In genomic region chr8:107251481-107252104, GRCm38 (mm10) we compare ENCODE assay signal across 29 mouse cellular contexts. TPM values are rescaled to one million over a fixed set of nuclear protein-coding genes. Genes with fewer than 3 reads are reported as not detected.
A peak's percentile ranks its signal among the peaks of the same experiment; 100 is the strongest.
DNase-seq lines count a peak whose midpoint lies in the region; ATAC-seq and TF ChIP-seq lines count a peak whose summit lies in the region.
"Had no signal": no experiment of that assay in that cellular context is flagged by ENCODE, and none has a peak within 500 bp of the region (broad histone marks: within the 10 kb centered on the region; RNA-seq: fewer than 3 reads in every experiment).

No protein-coding gene starts in this region.

- TF ChIP-seq POLR2A in lung, adult 2 months (IDR thresholded peaks at IDR 0.05; ENCODE audit: borderline replicate concordance, extremely low read depth, low read depth, low read length): no peak

- H3K27ac ChIP-seq in intestine, embryonic 16.5 days (ENCODE audit: low read length): no peak overlapping the region
- no peak overlapping the region for H3K27ac ChIP-seq in intestine, embryonic 15.5 days
- 0 out of 2 replicates have a peak overlapping the region, but pooled peaks have one; percentile 51 for H3K27ac ChIP-seq in lung, postnatal 0 days (ENCODE audit: low read length)
- H3K27ac ChIP-seq: forebrain, embryonic 13.5 days; hindbrain, embryonic 10.5 days; hindbrain, embryonic 15.5 days; limb, embryonic 12.5 days; liver, embryonic 12.5 days; midbrain, embryonic 10.5 days had no signal

- ATAC-seq in intestine, embryonic 16.5 days: peak; percentile 25; the same call in 1 of the 2 replicates
- ATAC-seq in intestine, embryonic 15.5 days: no peak
- no peak; the same call in 1 of the 2 replicates for ATAC-seq in lung, postnatal 0 days
- ATAC-seq: forebrain, embryonic 13.5 days; inflammation-experienced regulatory T-cells, adult 6 months; liver, embryonic 12.5 days; liver, postnatal 0 days; midbrain, embryonic 16.5 days; Patski had no signal

- 66% methylated on average over 5 of the region's 5 CpGs for WGBS in intestine, embryonic 16.5 days
- 63% methylated on average over 5 of the region's 5 CpGs for WGBS in intestine, embryonic 15.5 days
- 61% methylated on average over 5 of the region's 5 CpGs for WGBS in lung, postnatal 0 days
- 70% methylated on average over 5 of the region's 5 CpGs for WGBS in lung, adult 2 months

- no peak for TF ChIP-seq EP300 in lung, postnatal 0 days (IDR thresholded peaks at IDR 0.05)

- no peak overlapping the region for H3K4me3 ChIP-seq in intestine, embryonic 16.5 days (ENCODE audit: low read length)
- H3K4me3 ChIP-seq in intestine, embryonic 15.5 days (replicated peaks): no peak overlapping the region
- no peak overlapping the region for H3K4me3 ChIP-seq in lung, postnatal 0 days (ENCODE audit: low read depth, low read length)
- no peak overlapping the region for H3K4me3 ChIP-seq in lung, adult 2 months (replicated peaks; ENCODE audit: extremely low read depth, low read depth, low read length)
- H3K4me3 ChIP-seq: forebrain, embryonic 13.5 days; hindbrain, embryonic 10.5 days; hindbrain, embryonic 15.5 days; limb, embryonic 12.5 days; liver, embryonic 12.5 days; midbrain, embryonic 10.5 days had no signal

- no peaks in the 10 kb centered on the region for H3K36me3 ChIP-seq in intestine, embryonic 16.5 days (ENCODE audit: control insufficient read depth, insufficient read depth, low read length)
- no peaks in the 10 kb centered on the region for H3K36me3 ChIP-seq in intestine, embryonic 15.5 days
- no peaks in the 10 kb centered on the region for H3K36me3 ChIP-seq in lung, postnatal 0 days (ENCODE audit: insufficient read depth, low read length)
- H3K36me3 ChIP-seq: G1E; hindbrain, embryonic 10.5 days; hindbrain, embryonic 15.5 days; limb, embryonic 12.5 days; liver, embryonic 12.5 days; midbrain, embryonic 10.5 days had no signal

- intact Hi-C loops in heart, postnatal 36 days (cut with DNase I): loop anchor here (5.0 kb wide), 2 partner anchors 41 to 44 kb away; partner anchors contain the start of gene Nfat5

- H3K4me1 ChIP-seq in intestine, embryonic 16.5 days (ENCODE audit: control insufficient read depth, insufficient read depth, low read length): peaks cover 15% of the 10 kb centered on the region
- peaks cover 11% of the 10 kb centered on the region for H3K4me1 ChIP-seq in intestine, embryonic 15.5 days (replicated peaks)
- no peaks in the 10 kb centered on the region; the same call in 1 of the 2 replicates for H3K4me1 ChIP-seq in lung, postnatal 0 days (ENCODE audit: insufficient read depth, low read depth, low read length)
- no peaks in the 10 kb centered on the region for H3K4me1 ChIP-seq in lung, adult 2 months (ENCODE audit: control insufficient read depth, insufficient read depth, low read length)
- H3K4me1 ChIP-seq: forebrain, embryonic 13.5 days; hindbrain, embryonic 10.5 days; hindbrain, embryonic 15.5 days; midbrain, embryonic 10.5 days had no signal

- no peak for TF ChIP-seq CTCF in lung, postnatal 0 days (IDR thresholded peaks at IDR 0.05)
- no peak for TF ChIP-seq CTCF in lung, adult 2 months (IDR thresholded peaks at IDR 0.05; ENCODE audit: insufficient read depth, low read length)

- H3K27me3 ChIP-seq in intestine, embryonic 16.5 days (replicated peaks; ENCODE audit: control insufficient read depth, insufficient read depth, low read length): no peaks in the 10 kb centered on the region
- no peaks in the 10 kb centered on the region for H3K27me3 ChIP-seq in intestine, embryonic 15.5 days (replicated peaks)
- no peaks in the 10 kb centered on the region for H3K27me3 ChIP-seq in lung, postnatal 0 days (replicated peaks; ENCODE audit: insufficient read depth, low read length)
- H3K27me3 ChIP-seq: forebrain, embryonic 13.5 days; hindbrain, embryonic 15.5 days; limb, embryonic 12.5 days; liver, embryonic 12.5 days; Patski had no signal

- H3K9me3 ChIP-seq in intestine, embryonic 16.5 days (ENCODE audit: control insufficient read depth, low read length): no peaks in the 10 kb centered on the region
- no peaks in the 10 kb centered on the region for H3K9me3 ChIP-seq in intestine, embryonic 15.5 days
- no peaks in the 10 kb centered on the region for H3K9me3 ChIP-seq in lung, postnatal 0 days (ENCODE audit: low read length)
- H3K9me3 ChIP-seq: forebrain, embryonic 13.5 days; G1E; hindbrain, embryonic 10.5 days; hindbrain, embryonic 15.5 days; limb, embryonic 12.5 days; liver, embryonic 12.5 days; midbrain, embryonic 10.5 days had no signal

- H3K9ac ChIP-seq in intestine, embryonic 16.5 days (ENCODE audit: low read depth, low read length): no peak overlapping the region
- H3K9ac ChIP-seq in intestine, embryonic 15.5 days: no peak overlapping the region
- no peak overlapping the region for H3K9ac ChIP-seq in lung, postnatal 0 days (replicated peaks; ENCODE audit: low read depth)
- H3K9ac ChIP-seq: forebrain, embryonic 13.5 days; hindbrain, embryonic 15.5 days; limb, embryonic 12.5 days; liver, embryonic 12.5 days; liver, postnatal 0 days had no signal

- no peak overlapping the region for H3K4me2 ChIP-seq in intestine, embryonic 16.5 days (ENCODE audit: low read depth, low read length)
- H3K4me2 ChIP-seq in intestine, embryonic 15.5 days (replicated peaks): no peak overlapping the region
- H3K4me2 ChIP-seq in lung, postnatal 0 days (replicated peaks; ENCODE audit: low read depth, low read length): no peak overlapping the region
- H3K4me2 ChIP-seq: forebrain, embryonic 13.5 days; hindbrain, embryonic 15.5 days; limb, embryonic 12.5 days; liver, embryonic 12.5 days had no signal

- DNase-seq in heart, adult 11 months: peak; percentile 78
- no peak for DNase-seq in heart, postnatal 36 days
- peak; percentile 46 for DNase-seq in kidney, postnatal 10 days
- DNase-seq in kidney, adult 9 months: no peak
- no peak for DNase-seq in lung, postnatal 0 days (ENCODE audit: low spot score)
- DNase-seq in lung, adult 2 months: no peak
- DNase-seq: adrenal gland, postnatal 14 days; cerebellum, adult 11 months; cerebellum, adult 9-10 months; cerebellum, postnatal 36 days; gastrocnemius, postnatal 14 days; liver, postnatal 0 days; lung, postnatal 14 days; right cerebral cortex, adult 18-20 months; spleen, adult 18-20 months; thymus, adult 18-20 months; thymus, postnatal 25 days had no signal

RNA-seq across cellular contexts. Expression of gene Nfat5, which starts 41.7 kb away (rescaled TPM):
- total RNA-seq in heart, postnatal 36 days (2021): 10 to 100 TPM; 26.4 to 29.3 TPM
- 5.4 and 5.9 TPM in 2 replicates for polyA plus RNA-seq in intestine, embryonic 16.5 days (2015; fragmentation: Nextera tagmentation; extraction: Ambion mirVana)
- polyA plus RNA-seq in intestine, embryonic 15.5 days (2015; fragmentation: Nextera tagmentation; extraction: Ambion mirVana): 8.6 and 9.0 TPM in 2 replicates
- 8.8 and 10.8 TPM in 2 replicates for polyA plus RNA-seq in lung, postnatal 0 days (2015; fragmentation: Nextera tagmentation; extraction: Ambion mirVana)
- 21.0 and 31.2 TPM in 2 replicates for polyA plus RNA-seq in lung, adult 2 months (2012; rRNA removed)

Comparison
In these comparisons a context has a peak if more than half of its experiments do, and no peak if none do; other contexts are left out.
1. DNase-seq: peak in heart, adult 11 months (single experiment) and kidney, postnatal 10 days (single experiment); none in heart, postnatal 36 days (0 of 2), kidney, adult 9 months (single experiment), lung, postnatal 0 days (single experiment) and lung, adult 2 months (single experiment).